Mouse (Mus musculus) MEL (cell line): ENCODE measurements at regions not wholly inside any gene's neighbourhood (a gene's known extent, or its start where the extent isn't known, plus 50 kb on each side); places are given as distances from the start of the nearest gene placed in this dataset.

ENCODE experiments used
- DNase-seq: peaks from one replicate; pipeline ENCODE4 v3.0.0; 2011; ENCODE audit warnings: low read depth, low spot score
- H3K27ac ChIP-seq: 2 replicates; pipeline ENCODE4 v1.5.1; 2012; ENCODE audit warnings: low read depth, mild to moderate bottlenecking, control low read depth, low read length, moderate library complexity; ENCODE audit not compliant: control insufficient read depth
- H3K27me3 ChIP-seq, 2 experiments: fragments of 150-350 bp in 1 of 2; sonication (generic) in 1 of 2; 2 replicates each; pipeline ENCODE4 v1.6.1; 2012; ENCODE audit warnings: low read length in 2 of 2, mild to moderate bottlenecking in 2 of 2, improper control_type of control experiment in 1 of 2, moderate library complexity in 1 of 2; ENCODE audit not compliant: insufficient read depth in 2 of 2, control insufficient read depth in 1 of 2
- H3K36me3 ChIP-seq, 2 experiments: 2 replicates each; pipeline ENCODE4 v1.6.1; 2012 to 2014; ENCODE audit warnings: low read length in 2 of 2, improper control_type of control experiment in 1 of 2, inconsistent platforms in 1 of 2, mild to moderate bottlenecking in 1 of 2; ENCODE audit not compliant: insufficient read depth in 2 of 2, control insufficient read depth in 1 of 2
- H3K4me1 ChIP-seq, 2 experiments: fragments of 150-350 bp in 1 of 2; sonication (generic) in 1 of 2; 2 replicates each; pipeline ENCODE4 v1.6.1; 2012; ENCODE audit warnings: low read length in 2 of 2, improper control_type of control experiment in 1 of 2, mild to moderate bottlenecking in 1 of 2; ENCODE audit not compliant: insufficient read depth in 2 of 2, control insufficient read depth in 1 of 2
- H3K4me3 ChIP-seq, 2 experiments: fragments of 150-350 bp in 1 of 2; sonication (generic) in 1 of 2; 2 replicates each; pipeline ENCODE4 v1.5.1; 2012; ENCODE audit warnings: low read depth in 2 of 2, low read length in 2 of 2, mild to moderate bottlenecking in 2 of 2, moderate library complexity in 2 of 2, control low read depth in 1 of 2, improper control_type of control experiment in 1 of 2; ENCODE audit not compliant: control insufficient read depth in 1 of 2, insufficient read depth in 1 of 2
- H3K79me2 ChIP-seq: 2 replicates; pipeline ENCODE4 v1.6.1; 2012; ENCODE audit warnings: mild to moderate bottlenecking, low read length, moderate library complexity; ENCODE audit not compliant: control insufficient read depth, poor library complexity, insufficient read depth
- H3K9ac ChIP-seq: 2 replicates; pipeline ENCODE4 v1.6.1; 2012; ENCODE audit warnings: low read depth, mild to moderate bottlenecking, control low read depth, low read length, moderate library complexity; ENCODE audit not compliant: control insufficient read depth, poor library complexity, severe bottlenecking
- H3K9me3 ChIP-seq: fragments of 150-350 bp; sonication (generic); replicated peaks from 2 replicates; pipeline ENCODE4 v1.6.1; 2012; ENCODE audit warnings: mild to moderate bottlenecking, low read length, improper control_type of control experiment, moderate library complexity; ENCODE audit not compliant: insufficient read depth
- BHLHE40 ChIP-seq: IDR thresholded peaks from 2 replicates; pipeline ENCODE4 v1.6.1; 2012; ENCODE audit warnings: low read depth, mild to moderate bottlenecking, inconsistent platforms, low read length, improper control_type of control experiment, borderline replicate concordance
- CTCF ChIP-seq, 3 experiments: IDR thresholded peaks in 2 of 3; conservative IDR thresholded peaks in 1 of 3; 2 replicates each; pipeline ENCODE4 v1.5.1; 2011 to 2012; ENCODE audit warnings: low read length in 3 of 3, low read depth in 2 of 3, mild to moderate bottlenecking in 2 of 3, improper control_type of control experiment in 1 of 3, inconsistent platforms in 1 of 3, mixed read lengths in 1 of 3, moderate library complexity in 1 of 3; ENCODE audit not compliant: control insufficient read depth in 1 of 3, insufficient read depth in 1 of 3, poor library complexity in 1 of 3, severe bottlenecking in 1 of 3
- ELF1 ChIP-seq: IDR thresholded peaks from 2 replicates; pipeline ENCODE4 v1.6.1; 2014; ENCODE audit warnings: low read depth, mild to moderate bottlenecking, inconsistent platforms, low read length, improper control_type of control experiment, moderate library complexity
- EP300 ChIP-seq, 2 experiments: IDR thresholded peaks; 2 replicates each; pipeline ENCODE4 v1.6.1; 2011; ENCODE audit warnings: improper control_type of control experiment in 2 of 2, low read length in 2 of 2, low read depth in 1 of 2, mild to moderate bottlenecking in 1 of 2
- ETS1 ChIP-seq: IDR thresholded peaks from 2 replicates; pipeline ENCODE4 v1.6.1; 2012; ENCODE audit warnings: low read depth, mild to moderate bottlenecking, inconsistent platforms, low read length, improper control_type of control experiment, moderate library complexity
- GABPA ChIP-seq: IDR thresholded peaks from 2 replicates; pipeline ENCODE4 v1.6.1; 2012; ENCODE audit warnings: low read depth, mild to moderate bottlenecking, inconsistent platforms, low read length, improper control_type of control experiment, moderate library complexity
- JUND ChIP-seq: IDR thresholded peaks from 2 replicates; pipeline ENCODE4 v1.6.1; 2011; ENCODE audit warnings: low read depth, mild to moderate bottlenecking, improper control_type of control experiment, low read length
- KAT2A ChIP-seq: conservative IDR thresholded peaks from 2 replicates; pipeline ENCODE4 v1.6.1; 2012; ENCODE audit warnings: low read depth, low read length, improper control_type of control experiment, inconsistent platforms
- MAFK ChIP-seq: IDR thresholded peaks from 2 replicates; pipeline ENCODE4 v1.6.1; 2011; ENCODE audit warnings: low read depth, mild to moderate bottlenecking, low read length, improper control_type of control experiment, borderline replicate concordance
- MAZ ChIP-seq: IDR thresholded peaks from 2 replicates; pipeline ENCODE4 v1.6.1; 2012; ENCODE audit warnings: low read depth, mild to moderate bottlenecking, inconsistent platforms, low read length, improper control_type of control experiment
- MYC ChIP-seq: IDR thresholded peaks from 2 replicates; pipeline ENCODE4 v1.6.1; 2011; ENCODE audit warnings: low read depth, mild to moderate bottlenecking, low read length, improper control_type of control experiment, moderate library complexity
- NELFE ChIP-seq: IDR thresholded peaks from 2 replicates; pipeline ENCODE4 v1.6.1; 2011; ENCODE audit warnings: low read depth, low read length, improper control_type of control experiment
- POLR2AphosphoS2 ChIP-seq: IDR thresholded peaks from 2 replicates; pipeline ENCODE4 v1.6.1; 2011; ENCODE audit warnings: low read length, improper control_type of control experiment
- POLR2AphosphoS5 ChIP-seq: IDR thresholded peaks from 2 replicates; pipeline ENCODE4 v1.6.1; 2012; ENCODE audit warnings: low read depth, borderline replicate concordance, mild to moderate bottlenecking, inconsistent platforms, low read length, moderate library complexity, mixed read lengths
- RCOR1 ChIP-seq: IDR thresholded peaks from 2 replicates; pipeline ENCODE4 v1.6.1; 2012; ENCODE audit warnings: low read depth, mild to moderate bottlenecking, inconsistent platforms, low read length, improper control_type of control experiment
- SIN3A ChIP-seq: IDR thresholded peaks from 2 replicates; pipeline ENCODE4 v1.6.1; 2012; ENCODE audit warnings: low read length, improper control_type of control experiment, inconsistent platforms
- SMC3 ChIP-seq: IDR thresholded peaks from 2 replicates; pipeline ENCODE4 v1.6.1; 2011; ENCODE audit warnings: low read depth, low read length, improper control_type of control experiment
- TAL1 ChIP-seq: IDR thresholded peaks from 2 replicates; pipeline ENCODE4 v1.6.1; 2012; ENCODE audit warnings: mild to moderate bottlenecking, inconsistent platforms, low read length, moderate library complexity, mixed read lengths
- TCF12 ChIP-seq: IDR thresholded peaks from 2 replicates; pipeline ENCODE4 v1.6.1; 2014; ENCODE audit warnings: low read depth, mild to moderate bottlenecking, inconsistent platforms, low read length, improper control_type of control experiment, moderate library complexity
- USF1 ChIP-seq: IDR thresholded peaks from 2 replicates; pipeline ENCODE4 v1.6.1; 2014; ENCODE audit warnings: low read depth, mild to moderate bottlenecking, inconsistent platforms, low read length, improper control_type of control experiment, moderate library complexity
- USF2 ChIP-seq, 2 experiments: IDR thresholded peaks; 2 replicates each; pipeline ENCODE4 v1.6.1; 2011 to 2012; ENCODE audit warnings: improper control_type of control experiment in 2 of 2, low read length in 2 of 2, borderline replicate concordance in 1 of 2, inconsistent platforms in 1 of 2, low read depth in 1 of 2, mild to moderate bottlenecking in 1 of 2; ENCODE audit not compliant: insufficient read depth in 1 of 2
- ZKSCAN1 ChIP-seq: IDR thresholded peaks from 2 replicates; pipeline ENCODE4 v1.6.1; 2012; ENCODE audit warnings: low read depth, mild to moderate bottlenecking, inconsistent platforms, low read length, improper control_type of control experiment, moderate library complexity
- ZMIZ1 ChIP-seq: IDR thresholded peaks from 2 replicates; pipeline ENCODE4 v1.6.1; 2012; ENCODE audit warnings: low read depth, mild to moderate bottlenecking, inconsistent platforms, low read length, improper control_type of control experiment, moderate library complexity
- ZNF384 ChIP-seq: IDR thresholded peaks from 2 replicates; pipeline ENCODE4 v1.6.1; 2012; ENCODE audit warnings: low read depth, mild to moderate bottlenecking, inconsistent platforms, low read length, improper control_type of control experiment

GRCm38 (mm10) chr17:4175006-4175405 lies 478.9 kb upstream of the Nox3 start:
- Histone ChIP-seq H3K36me3 (no peaks in the 10 kb centered on the region), H3K9me3 (no peaks in the 10 kb centered on the region), H3K27ac (no peak overlapping the region), H3K79me2 (no peaks in the 10 kb centered on the region), H3K4me3 (no peak overlapping the region), H3K9ac (no peak overlapping the region), H3K27me3 (no peaks in the 10 kb centered on the region; a peak in 1 of 4 replicates), H3K4me1 (no peaks in the 10 kb centered on the region)
- TF ChIP-seq GABPA = no peak
- TF ChIP-seq SMC3 = no peak
- TF ChIP-seq ZKSCAN1 = no peak
- no peak for TF ChIP-seq EP300 (IDR thresholded peaks at IDR 0.05; ENCODE audit: low read depth in 1 of 2, low read length in 2 of 2)
- TF ChIP-seq MYC = no peak
- TF ChIP-seq USF2 (IDR thresholded peaks at IDR 0.05; ENCODE audit: borderline replicate concordance in 1 of 2, insufficient read depth in 1 of 2, low read depth in 1 of 2, low read length in 2 of 2) = no peak
- no peak for DNase-seq

GRCm38 (mm10) chr17:4176524-4176923 lies 480.5 kb upstream of the Nox3 start:
- no peak overlapping the region for H3K9ac ChIP-seq
- no peaks in the 10 kb centered on the region for H3K27me3 ChIP-seq
- H3K4me3 ChIP-seq = no peak overlapping the region
- no peaks in the 10 kb centered on the region for H3K9me3 ChIP-seq
- no peaks in the 10 kb centered on the region for H3K36me3 ChIP-seq
- TF ChIP-seq POLR2AphosphoS2 = no peak
- no peak for TF ChIP-seq CTCF (IDR thresholded peaks at IDR 0.05 in 2 of 3, conservative IDR thresholded peaks at IDR 0.05 in 1 of 3; ENCODE audit: control insufficient read depth in 1 of 3, insufficient read depth in 1 of 3, low read depth in 2 of 3, low read length in 3 of 3, poor library complexity in 1 of 3, severe bottlenecking in 1 of 3)
- TF ChIP-seq SIN3A = no peak
- TF ChIP-seq ZMIZ1 = no peak
- no peaks in the 10 kb centered on the region for H3K4me1 ChIP-seq
- H3K27ac ChIP-seq = no peak overlapping the region
- H3K79me2 ChIP-seq = no peaks in the 10 kb centered on the region
- no peak for DNase-seq

GRCm38 (mm10) chr17:4177485-4178150 lies 481.6 kb upstream of the Nox3 start:
- Histone ChIP-seq H3K9ac (no peak overlapping the region), H3K27ac (no peak overlapping the region), H3K4me3 (no peak overlapping the region), H3K27me3 (no peaks in the 10 kb centered on the region), H3K36me3 (no peaks in the 10 kb centered on the region), H3K9me3 (no peaks in the 10 kb centered on the region), H3K79me2 (no peaks in the 10 kb centered on the region), H3K4me1 (no peaks in the 10 kb centered on the region)
- DNase-seq = no peak
- no peak for TF ChIP-seq SMC3
- no peak for TF ChIP-seq ETS1
- no peak for TF ChIP-seq USF1
- no peak for TF ChIP-seq RCOR1
- no peak for TF ChIP-seq MAZ
- TF ChIP-seq USF2 (IDR thresholded peaks at IDR 0.05; ENCODE audit: borderline replicate concordance in 1 of 2, insufficient read depth in 1 of 2, low read depth in 1 of 2, low read length in 2 of 2) = no peak
- TF ChIP-seq EP300 (IDR thresholded peaks at IDR 0.05; ENCODE audit: low read depth in 1 of 2, low read length in 2 of 2) = no peak
- TF ChIP-seq JUND = no peak
- TF ChIP-seq POLR2AphosphoS5 = no peak
- no peak for TF ChIP-seq TCF12
- TF ChIP-seq MAFK = no peak
- TF ChIP-seq BHLHE40 = no peak
- no peak for TF ChIP-seq NELFE
- no peak for TF ChIP-seq KAT2A
- no peak for TF ChIP-seq TAL1
- TF ChIP-seq ZNF384 = no peak
- no peak for TF ChIP-seq ELF1
